Mouse (Mus musculus) liver, embryonic 14.5 days (tissue): ENCODE results near the gene Tsga10ip.
"Not testable (repeated sequence)": the region's sequence is repeated elsewhere in the genome, so short reads cannot be mapped to it uniquely, and the experiment has no call there.

Experiments used
- CTCF ChIP-seq: IDR thresholded peaks from 2 replicates; pipeline ENCODE4 v1.5.1; 2016; ENCODE audit warnings: antibody characterized with exemption, low read depth, control low read depth
- EP300 ChIP-seq: IDR thresholded peaks from 2 replicates; pipeline ENCODE4 v1.6.1; 2016; ENCODE audit warnings: antibody characterized with exemption, low read depth

DNA sequence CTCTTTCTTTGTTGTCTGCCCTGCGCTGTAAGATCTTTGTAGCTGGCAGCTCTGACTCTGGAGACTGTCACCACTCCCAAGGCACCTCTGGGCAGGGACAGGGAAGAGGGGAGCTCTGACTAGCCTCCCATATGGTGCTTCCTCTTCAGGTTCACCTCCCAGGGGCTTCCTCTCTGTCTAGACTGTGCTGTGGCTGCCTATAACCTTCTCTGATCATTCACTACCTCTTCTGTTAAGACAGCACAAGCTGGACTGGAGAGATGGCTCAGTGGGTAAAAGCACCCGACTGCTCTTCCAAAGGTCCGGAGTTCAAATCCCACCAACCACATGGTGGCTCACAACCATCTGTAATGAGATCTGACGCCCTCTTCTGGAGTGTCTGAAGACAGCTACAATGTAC, 1.3 kb downstream of the Tsga10ip start:
- not testable (repeated sequence) for TF ChIP-seq EP300, CTCF
